Mouse (Mus musculus) heart, postnatal 0 days (tissue): Measurements from ENCODE around the gene Mgea5. TPM values are rescaled to one million over a fixed set of nuclear protein-coding genes. Genes with fewer than 3 reads are reported as not detected.

Experiments used
- ATAC-seq: fragments of 200-750 bp; cut with Nextera tagmentation; 2 replicates; pipeline ENCODE4 v1.8.0; 2017; ENCODE audit warnings: low read depth, moderate number of reproducible peaks, moderate library complexity; ENCODE audit not compliant: insufficient read depth
- DNase-seq: peaks from one replicate; pipeline ENCODE4 v3.0.0-alpha.2; 2016; ENCODE audit warnings: low spot score
- H3K27ac ChIP-seq: fragments of 300-500 bp; sonication (generic); 2 replicates; pipeline ENCODE4 v1.5.1; 2014; ENCODE audit warnings: low read depth, mild to moderate bottlenecking
- H3K27me3 ChIP-seq: fragments of 300-500 bp; sonication (generic); 2 replicates; pipeline ENCODE4 v1.6.1; 2014; ENCODE audit warnings: low read length, mixed read lengths; ENCODE audit not compliant: control insufficient read depth, insufficient read depth
- H3K36me3 ChIP-seq: fragments of 300-500 bp; sonication (generic); replicated peaks from 2 replicates; pipeline ENCODE4 v1.6.1; 2014; ENCODE audit warnings: low read length, mixed read lengths; ENCODE audit not compliant: control insufficient read depth, insufficient read depth
- H3K4me1 ChIP-seq: fragments of 300-500 bp; sonication (generic); 2 replicates; pipeline ENCODE4 v1.6.1; 2014; ENCODE audit warnings: antibody characterized with exemption; ENCODE audit not compliant: control insufficient read depth, insufficient read depth
- H3K4me2 ChIP-seq: fragments of 300-500 bp; sonication (generic); 2 replicates; pipeline ENCODE4 v1.6.1; 2014; ENCODE audit warnings: low read depth, mild to moderate bottlenecking, low read length, moderate library complexity
- H3K4me3 ChIP-seq: fragments of 300-500 bp; sonication (generic); 2 replicates; pipeline ENCODE4 v1.5.1; 2014; ENCODE audit warnings: low read depth, low read length
- H3K9ac ChIP-seq: fragments of 300-500 bp; sonication (generic); replicated peaks from 2 replicates; pipeline ENCODE4 v1.6.1; 2014; ENCODE audit warnings: low read depth, low read length, mixed read lengths
- H3K9me3 ChIP-seq: fragments of 300-500 bp; sonication (generic); replicated peaks from 2 replicates; pipeline ENCODE4 v1.6.1; 2016; ENCODE audit warnings: low read length; ENCODE audit not compliant: control insufficient read depth
- CTCF ChIP-seq: IDR thresholded peaks from 2 replicates; pipeline ENCODE4 v1.5.1; 2016; ENCODE audit warnings: antibody characterized with exemption, control low read depth, low read depth
- EP300 ChIP-seq: IDR thresholded peaks from 2 replicates; pipeline ENCODE4 v1.6.1; 2016; ENCODE audit warnings: antibody characterized with exemption, low read depth
- WGBS: fragments of 180-500 bp; shearing (Covaris S2); extraction: QIAGEN DNeasy Blood & Tissue Kit; methylation state at CpG from one replicate; pipeline ENCODE4 v1.1.7; 2014; 5-methylcytosine and 5-hydroxymethylcytosine counted together
- polyA plus RNA-seq: library from polyadenylated mRNA; unstranded; fragments of >200 nt; fragmentation: Nextera tagmentation; extraction: Ambion mirVana; gene quantifications from 2 replicates; pipeline ENCODE4 v1.2.1, GENCODE M21; 2015
- total RNA-seq: library from RNA; depleted of rRNA; stranded (reverse); fragments of >200 nt; gene quantifications from 2 replicates; pipeline ENCODE4 v1.2.3, GENCODE M21; 2014; ENCODE audit warnings: low replicate concordance

Gene Mgea5
- total and polyA plus RNA-seq, 2 experiments from 2014 or later, result 19.9 to 84.5 TPM

DNA sequence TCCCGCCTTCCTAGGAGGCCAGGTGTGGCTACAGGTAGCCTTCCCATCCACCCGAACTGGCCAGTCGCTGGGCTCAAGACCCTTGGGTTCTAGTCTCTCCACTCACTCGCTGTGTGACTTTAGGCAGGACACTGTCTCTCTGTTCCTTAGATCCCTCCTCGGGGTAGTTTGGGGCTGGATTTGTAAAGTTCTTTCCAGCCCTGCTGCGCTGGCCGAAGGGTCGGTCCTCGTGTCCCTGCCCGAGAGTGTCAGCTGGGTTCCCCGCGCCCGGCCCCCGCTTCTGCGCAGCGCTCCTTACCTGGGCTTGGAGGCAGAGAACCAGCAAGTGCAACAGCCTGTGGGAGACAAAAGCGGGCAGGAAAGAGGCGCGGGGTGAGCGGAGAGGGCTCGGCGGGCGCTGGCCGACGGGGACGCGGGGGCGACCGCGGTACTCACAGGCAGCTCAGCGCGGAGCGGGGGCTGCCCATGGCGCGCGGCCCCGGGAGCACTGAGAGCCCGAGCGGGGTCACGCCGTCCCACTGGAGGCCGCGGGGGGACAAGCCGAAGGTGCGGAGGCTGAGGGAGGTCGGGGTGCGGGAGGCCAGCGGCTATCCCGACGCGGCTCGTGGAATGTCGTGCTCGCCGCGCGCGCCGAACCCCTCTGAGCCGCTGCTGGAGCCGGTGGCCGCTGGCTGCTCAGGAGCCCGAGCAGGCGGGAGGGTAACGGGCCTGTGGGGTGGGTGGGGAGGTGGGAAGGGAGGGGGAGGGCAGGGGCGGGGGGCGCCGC, 41.2 kb downstream of the Mgea5 start, which contains the start of gene Fgf8:
Fgf8 (minus strand) TSS at position 698 of the 766 bp plus-strand sequence.
- TF ChIP-seq EP300 (no peak), CTCF (no peak)
- Histone ChIP-seq H3K9ac (0 out of 2 replicates have a peak within 1 kb of the TSS, but pooled peaks have one; percentile 27), H3K36me3 (no peaks in the 10 kb centered on the region), H3K4me3 (peak within 1 kb of the TSS; percentile 50), H3K27ac (no peak within 1 kb of the TSS), H3K4me1 (peaks cover 4% of the 10 kb centered on the region), H3K27me3 (peaks cover 86% of the 10 kb centered on the region), H3K4me2 (peak within 1 kb of the TSS; percentile 75), H3K9me3 (no peaks in the 10 kb centered on the region)
- no peak for DNase-seq
- ATAC-seq, result no peak
- WGBS, result under 1% methylated on average over 48 of the region's 68 CpGs

- Histone ChIP-seq H3K36me3 (no peaks in the 10 kb centered on the region), H3K27ac (no peak overlapping the region), H3K27me3 (peaks cover 91% of the 10 kb centered on the region), H3K4me3 (peak overlapping the region; percentile 50), H3K4me1 (peaks cover 10% of the 10 kb centered on the region), H3K9me3 (no peaks in the 10 kb centered on the region), H3K4me2 (peak overlapping the region; percentile 75), H3K9ac (no peak overlapping the region)
- 8% methylated on average over 45 of the region's 45 CpGs for WGBS
- no peak for ATAC-seq
- no peak for DNase-seq
- TF ChIP-seq EP300, result no peak
- TF ChIP-seq CTCF, result no peak
These were observed 42.0 kb downstream of the Mgea5 start for GRCm38 (mm10) chr19:45741431-45742217.

DNA sequence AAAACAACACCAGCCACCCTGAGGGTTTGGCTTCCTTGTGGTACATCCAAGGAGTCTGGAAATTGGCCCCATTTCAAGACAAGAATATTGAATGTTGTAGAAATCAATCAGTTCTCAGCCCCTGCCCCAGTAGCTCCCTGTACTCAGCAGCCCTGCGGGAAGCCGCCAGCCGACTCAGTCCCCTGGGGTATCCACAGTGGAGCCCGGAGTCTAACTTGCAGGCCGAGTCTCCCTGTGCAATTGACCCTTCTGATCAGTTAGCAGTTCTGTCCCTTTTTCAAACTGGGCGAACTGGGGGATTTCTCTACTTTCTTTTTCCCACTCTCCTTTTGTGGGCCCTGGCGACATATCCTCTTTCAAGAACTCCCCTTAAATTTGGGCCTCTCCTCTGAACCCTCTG, 42.8 kb downstream of the Mgea5 start:
- Histone ChIP-seq H3K4me2 (no peak overlapping the region), H3K27me3 (peaks cover 96% of the 10 kb centered on the region), H3K4me3 (no peak overlapping the region), H3K27ac (no peak overlapping the region), H3K36me3 (no peaks in the 10 kb centered on the region), H3K9me3 (no peaks in the 10 kb centered on the region), H3K9ac (no peak overlapping the region), H3K4me1 (peaks cover 10% of the 10 kb centered on the region)
- ATAC-seq (no peak), DNase-seq (no peak)
- TF ChIP-seq EP300 (no peak), CTCF (no peak)
- 36% methylated on average over 7 of the region's 7 CpGs for WGBS

- no peak overlapping the region for H3K27ac ChIP-seq
- 33% methylated on average over 13 of the region's 13 CpGs for WGBS
- H3K36me3 ChIP-seq, result no peaks in the 10 kb centered on the region
- peaks cover 95% of the 10 kb centered on the region for H3K27me3 ChIP-seq
- no peaks in the 10 kb centered on the region for H3K9me3 ChIP-seq
- TF ChIP-seq EP300 (no peak), CTCF (no peak)
- no peak overlapping the region for H3K4me2 ChIP-seq
- DNase-seq (no peak), ATAC-seq (no peak)
- no peak overlapping the region for H3K9ac ChIP-seq
- H3K4me3 ChIP-seq, result no peak overlapping the region
- peaks cover 8% of the 10 kb centered on the region; the same call in 1 of the 2 replicates for H3K4me1 ChIP-seq
These were observed 43.4 kb downstream of the Mgea5 start for GRCm38 (mm10) chr19:45740233-45740632.

DNA sequence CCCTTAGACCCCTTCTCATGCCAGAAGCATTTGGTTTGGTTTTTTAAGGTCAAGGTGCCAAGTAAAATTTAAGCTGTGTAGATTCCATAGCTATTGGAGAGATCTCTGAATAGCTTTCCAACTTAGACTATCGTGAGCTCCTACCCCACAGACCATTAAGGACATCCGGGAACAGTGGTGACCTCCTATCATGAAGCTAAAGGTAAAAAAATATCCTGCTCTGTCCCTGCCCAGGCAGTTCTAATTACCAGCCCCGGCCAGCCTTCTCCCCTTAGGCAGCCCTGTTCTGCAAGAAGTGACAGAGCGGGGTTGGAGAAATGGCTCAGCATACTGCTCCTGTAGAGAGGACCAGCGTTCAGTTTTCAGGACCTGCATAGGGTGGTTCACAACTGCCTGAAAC, 45.1 kb downstream of the Mgea5 start:
- DNase-seq, result no peak
- peaks cover 89% of the 10 kb centered on the region for H3K27me3 ChIP-seq
- peaks cover 6% of the 10 kb centered on the region; the same call in 1 of the 2 replicates for H3K4me1 ChIP-seq
- H3K9me3 ChIP-seq, result no peaks in the 10 kb centered on the region
- no peak overlapping the region for H3K4me2 ChIP-seq
- WGBS, result 79% methylated on average over 5 of the region's 5 CpGs
- H3K27ac ChIP-seq, result no peak overlapping the region
- TF ChIP-seq EP300 (no peak), CTCF (no peak)
- no peaks in the 10 kb centered on the region for H3K36me3 ChIP-seq
- H3K9ac ChIP-seq, result no peak overlapping the region
- no peak overlapping the region for H3K4me3 ChIP-seq
- ATAC-seq, result no peak
